ENCODE assay signal across 22 mouse cellular contexts in genomic region chrX:7156026-7156732, GRCm38 (mm10).
DNase-seq lines count a peak whose midpoint lies in the region; ATAC-seq and TF ChIP-seq lines count a peak whose summit lies in the region.
"Had no signal": no experiment of that assay in that cellular context is flagged by ENCODE, and none has a peak within 500 bp of the region (broad histone marks: within the 10 kb centered on the region; RNA-seq: fewer than 3 reads in every experiment).

No protein-coding gene starts in this region.

- peak; percentile 4 for DNase-seq in forebrain, postnatal 0 days
- DNase-seq in neural tube, embryonic 10.5 days (ENCODE audit: extremely low spot score, low spot score), result no peak
- peak; percentile 11 for DNase-seq in skeletal muscle tissue, adult 2 months (ENCODE audit: low read depth, low spot score)
- no peak for DNase-seq in left cerebral cortex, adult 11 months (ENCODE audit: low spot score)
- no peak for DNase-seq in kidney, adult 9 months
- DNase-seq: cerebellum, postnatal 25 days; heart, postnatal 14 days; kidney, adult 18-20 months; kidney, postnatal 36 days; layer of hippocampus, adult 9-11 months; liver, postnatal 0 days had no signal

- TF ChIP-seq CTCF in forebrain, postnatal 0 days (IDR thresholded peaks at IDR 0.05; ENCODE audit: low read depth), result no peak

- no peak overlapping the region for H3K4me3 ChIP-seq in forebrain, postnatal 0 days (ENCODE audit: low read depth, low read length)
- H3K4me3 ChIP-seq in forebrain, embryonic 16.5 days (replicated peaks; ENCODE audit: low read length), result no peak overlapping the region
- no peak overlapping the region for H3K4me3 ChIP-seq in neural tube, embryonic 12.5 days
- no peak overlapping the region for H3K4me3 ChIP-seq in midbrain, embryonic 16.5 days (ENCODE audit: low read depth, low read length)
- H3K4me3 ChIP-seq: embryonic facial prominence, embryonic 10.5 days; forebrain, embryonic 15.5 days; limb, embryonic 15.5 days; stomach, embryonic 15.5 days had no signal

- no peak overlapping the region for H3K9ac ChIP-seq in forebrain, postnatal 0 days
- H3K9ac ChIP-seq in forebrain, embryonic 16.5 days (replicated peaks; ENCODE audit: low read depth, low read length), result no peak overlapping the region
- no peak overlapping the region for H3K9ac ChIP-seq in neural tube, embryonic 12.5 days
- no peak overlapping the region for H3K9ac ChIP-seq in midbrain, embryonic 16.5 days (ENCODE audit: low read depth, low read length)
- H3K9ac ChIP-seq: forebrain, embryonic 15.5 days; limb, embryonic 15.5 days; liver, postnatal 0 days; stomach, embryonic 15.5 days had no signal

- ATAC-seq in forebrain, postnatal 0 days, result peak; percentile 42
- ATAC-seq in forebrain, embryonic 16.5 days, result no peak
- peak; percentile 56; the same call in 1 of the 2 replicates for ATAC-seq in neural tube, embryonic 12.5 days (ENCODE audit: low FRiP score, low read depth)
- ATAC-seq in midbrain, embryonic 16.5 days, result 0 out of 2 replicates have a peak, but pooled peaks have one; percentile 56
- ATAC-seq: activated CD4-positive, CD25-positive, alpha-beta regulatory T cell, adult 4 months; forebrain, embryonic 15.5 days; hindbrain, embryonic 16.5 days; liver, postnatal 0 days had no signal

- 47% methylated on average over 6 of the region's 6 CpGs for WGBS in forebrain, postnatal 0 days
- WGBS in forebrain, embryonic 16.5 days, result 30% methylated on average over 6 of the region's 6 CpGs
- WGBS in neural tube, embryonic 12.5 days, result 68% methylated on average over 6 of the region's 6 CpGs
- 34% methylated on average over 6 of the region's 6 CpGs for WGBS in midbrain, embryonic 16.5 days

- H3K4me2 ChIP-seq in forebrain, postnatal 0 days (ENCODE audit: low read depth), result no peak overlapping the region
- no peak overlapping the region for H3K4me2 ChIP-seq in forebrain, embryonic 16.5 days (ENCODE audit: low read length)
- H3K4me2 ChIP-seq in neural tube, embryonic 12.5 days (replicated peaks), result no peak overlapping the region
- no peak overlapping the region for H3K4me2 ChIP-seq in midbrain, embryonic 16.5 days (ENCODE audit: low read length)
- H3K4me2 ChIP-seq: forebrain, embryonic 15.5 days; heart, embryonic 11.5 days; limb, embryonic 15.5 days; stomach, embryonic 15.5 days had no signal

- peaks cover 3% of the 10 kb centered on the region; the same call in 1 of the 2 replicates for H3K36me3 ChIP-seq in forebrain, postnatal 0 days (ENCODE audit: insufficient read depth)
- H3K36me3 ChIP-seq in forebrain, embryonic 16.5 days (ENCODE audit: control insufficient read depth, insufficient read depth), result peaks cover 2% of the 10 kb centered on the region; the same call in 1 of the 2 replicates
- H3K36me3 ChIP-seq in neural tube, embryonic 12.5 days, result 0 out of 2 replicates have a peak, but pooled peaks cover 3% of the 10 kb centered on the region
- 0 out of 2 replicates have a peak, but pooled peaks cover 2% of the 10 kb centered on the region for H3K36me3 ChIP-seq in midbrain, embryonic 16.5 days (ENCODE audit: control insufficient read depth, insufficient read depth, low read length)
- H3K36me3 ChIP-seq: forebrain, embryonic 15.5 days; stomach, embryonic 15.5 days had no signal

- no peaks in the 10 kb centered on the region for H3K9me3 ChIP-seq in forebrain, postnatal 0 days (ENCODE audit: low read length)
- H3K9me3 ChIP-seq in forebrain, embryonic 16.5 days (ENCODE audit: control insufficient read depth, low read length), result 0 out of 2 replicates have a peak, but pooled peaks cover 2% of the 10 kb centered on the region
- no peaks in the 10 kb centered on the region for H3K9me3 ChIP-seq in neural tube, embryonic 12.5 days
- no peaks in the 10 kb centered on the region for H3K9me3 ChIP-seq in midbrain, embryonic 16.5 days (replicated peaks; ENCODE audit: control insufficient read depth, low read length, poor library complexity, severe bottlenecking)
- H3K9me3 ChIP-seq: embryonic facial prominence, embryonic 10.5 days; forebrain, embryonic 15.5 days; limb, embryonic 15.5 days; stomach, embryonic 15.5 days had no signal

- H3K4me1 ChIP-seq in forebrain, postnatal 0 days (ENCODE audit: insufficient read depth), result no peaks in the 10 kb centered on the region
- H3K4me1 ChIP-seq in forebrain, embryonic 16.5 days (replicated peaks; ENCODE audit: control insufficient read depth, insufficient read depth, low read length), result no peaks in the 10 kb centered on the region
- no peaks in the 10 kb centered on the region for H3K4me1 ChIP-seq in neural tube, embryonic 12.5 days
- no peaks in the 10 kb centered on the region for H3K4me1 ChIP-seq in midbrain, embryonic 16.5 days (ENCODE audit: control insufficient read depth, insufficient read depth, low read length)
- H3K4me1 ChIP-seq: embryonic facial prominence, embryonic 10.5 days; forebrain, embryonic 15.5 days; limb, embryonic 15.5 days; stomach, embryonic 15.5 days had no signal

- no peak overlapping the region for H3K27ac ChIP-seq in forebrain, postnatal 0 days (ENCODE audit: low read depth, low read length)
- no peak overlapping the region for H3K27ac ChIP-seq in forebrain, embryonic 16.5 days (ENCODE audit: low read length)
- no peak overlapping the region for H3K27ac ChIP-seq in neural tube, embryonic 12.5 days
- H3K27ac ChIP-seq in midbrain, embryonic 16.5 days (ENCODE audit: low read length), result no peak overlapping the region
- H3K27ac ChIP-seq: embryonic facial prominence, embryonic 10.5 days; forebrain, embryonic 15.5 days; limb, embryonic 15.5 days; macrophage; stomach, embryonic 15.5 days had no signal

- H3K27me3 ChIP-seq in forebrain, postnatal 0 days (ENCODE audit: insufficient read depth, low read length), result no peaks in the 10 kb centered on the region
- H3K27me3 ChIP-seq in forebrain, embryonic 16.5 days (replicated peaks; ENCODE audit: control insufficient read depth, insufficient read depth, low read length), result no peaks in the 10 kb centered on the region
- H3K27me3 ChIP-seq in neural tube, embryonic 12.5 days (replicated peaks), result no peaks in the 10 kb centered on the region
- no peaks in the 10 kb centered on the region for H3K27me3 ChIP-seq in midbrain, embryonic 16.5 days (ENCODE audit: control insufficient read depth, insufficient read depth, low read depth, low read length)
- H3K27me3 ChIP-seq: forebrain, embryonic 15.5 days; limb, embryonic 15.5 days; stomach, embryonic 15.5 days had no signal

Comparison
In these comparisons a context has a peak if more than half of its experiments do, and no peak if none do; other contexts are left out.
1. DNase-seq: peak in forebrain, postnatal 0 days (single experiment) and skeletal muscle tissue, adult 2 months (single experiment); none in neural tube, embryonic 10.5 days (single experiment), left cerebral cortex, adult 11 months (single experiment) and kidney, adult 9 months (single experiment).